Mouse (Mus musculus): ENCODE data around the gene Chn2. TPM values are rescaled to one million over a fixed set of nuclear protein-coding genes. Genes with fewer than 3 reads are reported as not detected.

The Chn2 gene
- polyA plus RNA-seq, 1 experiment, result not detected

DNA sequence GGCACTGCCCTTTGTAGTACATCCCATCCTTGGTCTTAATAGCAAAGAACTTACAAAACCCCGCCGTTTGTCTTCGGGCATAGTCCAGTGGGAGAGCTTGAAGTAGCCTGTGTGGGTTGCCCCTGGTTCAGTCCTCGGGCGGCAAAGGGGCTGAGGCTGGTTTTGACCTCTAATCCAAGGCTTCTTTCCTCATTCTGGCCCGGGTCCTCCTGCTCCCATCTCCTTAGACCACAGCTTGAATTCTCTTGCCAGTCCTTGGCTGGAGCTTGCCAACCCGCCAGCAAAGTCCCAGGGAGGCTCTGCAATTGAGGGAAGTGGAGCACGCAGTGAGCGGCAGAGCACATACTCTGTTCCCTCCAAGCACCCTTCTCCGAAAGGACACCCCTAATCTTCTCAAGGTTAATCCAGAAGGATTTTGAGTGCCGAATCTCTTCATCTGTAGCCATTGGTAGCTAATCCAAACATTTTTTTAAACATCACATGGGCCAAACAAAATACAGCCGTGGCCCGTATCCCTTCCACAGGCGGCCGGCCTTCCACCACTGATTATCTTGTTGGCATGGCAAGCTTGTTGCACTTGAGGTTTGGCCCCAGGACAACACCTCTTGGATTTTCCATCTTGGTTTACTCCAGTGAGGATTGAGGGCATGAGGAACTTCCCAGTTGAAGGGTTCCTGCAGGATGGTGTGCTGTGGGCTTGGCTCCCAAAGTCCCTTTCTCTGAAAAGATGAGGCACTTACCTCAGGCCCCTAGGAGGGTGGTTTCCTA, 41.3 kb downstream of the Chn2 start:
- Histone ChIP-seq H3K36me3 (ENCODE audit: control insufficient read depth) (no peaks in the 10 kb centered on the region), H3K9me3 (ENCODE audit: control insufficient read depth, low read length) (no peaks in the 10 kb centered on the region), H3K4me1 (ENCODE audit: control insufficient read depth) (no peaks in the 10 kb centered on the region), H3K27me3 (ENCODE audit: control insufficient read depth) (no peaks in the 10 kb centered on the region), H3K4me3 (replicated peaks) (no peak overlapping the region)
- no peak for TF ChIP-seq GATA1 (IDR thresholded peaks at IDR 0.05; ENCODE audit: low read length)
- no peak for TF ChIP-seq TAL1 (IDR thresholded peaks at IDR 0.05; ENCODE audit: low read length)

DNA sequence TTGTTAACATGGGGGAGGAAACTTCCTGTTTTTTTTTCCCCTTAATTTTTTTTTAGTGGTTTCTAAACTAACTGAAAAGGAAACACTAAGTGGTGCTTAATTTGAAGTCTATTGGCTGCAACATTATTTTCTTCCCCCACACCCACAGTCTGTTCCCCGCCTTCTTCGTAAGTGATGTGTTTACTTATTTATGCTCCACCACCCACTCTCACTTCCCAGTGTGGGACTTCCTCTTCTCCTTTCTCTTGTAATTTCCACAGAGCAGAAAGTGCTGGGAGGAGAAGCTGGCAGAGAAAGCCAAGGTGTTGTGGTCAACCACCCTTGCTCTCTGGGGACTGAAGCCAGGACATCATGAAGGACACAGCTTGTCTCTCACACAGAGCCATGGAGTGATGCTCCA, 43.2 kb downstream of the Chn2 start:
- H3K27me3 ChIP-seq (ENCODE audit: control insufficient read depth), result no peaks in the 10 kb centered on the region
- no peak overlapping the region for H3K4me3 ChIP-seq (replicated peaks)
- no peak for TF ChIP-seq TAL1 (IDR thresholded peaks at IDR 0.05; ENCODE audit: low read length)
- no peak for TF ChIP-seq GATA1 (IDR thresholded peaks at IDR 0.05; ENCODE audit: low read length)
- no peaks in the 10 kb centered on the region for H3K36me3 ChIP-seq (ENCODE audit: control insufficient read depth)
- no peaks in the 10 kb centered on the region for H3K4me1 ChIP-seq (ENCODE audit: control insufficient read depth)
- no peaks in the 10 kb centered on the region for H3K9me3 ChIP-seq (ENCODE audit: control insufficient read depth, low read length)

DNA sequence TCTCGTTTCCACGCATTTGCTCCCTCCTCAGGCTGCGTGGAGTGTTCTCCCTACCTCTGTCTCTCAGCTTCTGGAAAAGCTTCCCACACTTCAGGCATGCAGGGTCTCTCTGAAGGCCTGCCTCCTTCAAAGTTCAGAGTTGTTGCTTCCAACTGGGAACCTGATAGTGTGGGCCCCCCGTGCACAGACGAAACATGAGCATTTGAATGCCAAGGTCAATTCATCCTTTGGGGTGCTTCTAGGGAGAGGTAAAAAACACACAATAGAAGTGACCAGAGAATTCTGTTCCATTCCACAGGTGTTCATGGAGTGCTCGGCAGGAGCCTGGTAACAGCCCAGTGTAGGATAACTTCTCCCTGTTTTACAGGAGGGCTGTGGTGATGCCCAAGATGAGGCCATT, 44.7 kb downstream of the Chn2 start:
- H3K9me3 ChIP-seq (ENCODE audit: control insufficient read depth, low read length), result no peaks in the 10 kb centered on the region
- H3K4me1 ChIP-seq (ENCODE audit: control insufficient read depth), result no peaks in the 10 kb centered on the region
- H3K36me3 ChIP-seq (ENCODE audit: control insufficient read depth), result no peaks in the 10 kb centered on the region
- H3K4me3 ChIP-seq (replicated peaks), result no peak overlapping the region
- no peaks in the 10 kb centered on the region for H3K27me3 ChIP-seq (ENCODE audit: control insufficient read depth)
- TF ChIP-seq GATA1 (IDR thresholded peaks at IDR 0.05; ENCODE audit: low read length), result no peak
- no peak for TF ChIP-seq TAL1 (IDR thresholded peaks at IDR 0.05; ENCODE audit: low read length)

DNA sequence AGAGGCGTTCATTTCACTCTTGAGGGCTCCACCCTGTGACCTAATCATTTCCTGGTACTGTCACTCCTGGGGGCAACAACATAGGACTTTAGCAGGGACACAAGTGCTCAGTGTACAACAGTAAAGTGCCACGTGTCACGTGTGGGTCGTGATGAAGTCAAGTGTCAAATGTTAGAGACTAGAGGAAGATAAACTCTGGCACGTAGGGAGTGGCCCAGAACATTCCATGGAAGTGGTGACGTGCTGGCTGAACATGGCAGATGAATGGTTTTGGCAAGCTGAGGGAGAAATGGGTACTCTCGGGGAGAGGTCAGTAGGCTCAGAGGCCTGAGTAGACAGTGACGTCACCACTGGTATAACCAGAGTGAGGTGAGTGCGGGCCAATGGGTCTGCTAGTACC, 45.7 kb downstream of the Chn2 start:
- no peaks in the 10 kb centered on the region for H3K9me3 ChIP-seq (ENCODE audit: control insufficient read depth, low read length)
- no peak for TF ChIP-seq TAL1 (IDR thresholded peaks at IDR 0.05; ENCODE audit: low read length)
- TF ChIP-seq GATA1 (IDR thresholded peaks at IDR 0.05; ENCODE audit: low read length), result no peak
- no peaks in the 10 kb centered on the region for H3K4me1 ChIP-seq (ENCODE audit: control insufficient read depth)
- no peak overlapping the region for H3K4me3 ChIP-seq (replicated peaks)
- no peaks in the 10 kb centered on the region for H3K27me3 ChIP-seq (ENCODE audit: control insufficient read depth)
- no peaks in the 10 kb centered on the region for H3K36me3 ChIP-seq (ENCODE audit: control insufficient read depth)

DNA sequence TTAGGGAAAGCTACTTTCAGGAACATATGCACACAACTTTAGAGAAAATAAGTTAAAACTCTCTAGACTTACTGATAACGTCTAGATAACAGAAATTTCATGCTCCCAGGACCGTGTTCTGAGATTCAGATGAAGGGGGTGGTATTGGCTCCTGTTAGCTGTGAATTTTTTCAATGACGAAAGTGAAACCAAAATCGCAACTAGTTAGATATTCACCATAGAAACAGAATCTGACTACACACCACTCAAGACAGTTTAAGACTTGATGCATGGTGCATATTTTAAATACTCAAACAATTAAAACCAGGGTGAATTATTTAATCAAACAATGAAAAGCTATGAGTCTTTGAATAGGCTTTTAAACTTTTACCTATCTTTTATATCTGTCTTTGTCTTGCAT, 48.8 kb downstream of the Chn2 start:
- TF ChIP-seq TAL1 (IDR thresholded peaks at IDR 0.05; ENCODE audit: low read length) (no peak), GATA1 (IDR thresholded peaks at IDR 0.05; ENCODE audit: low read length) (no peak)
- no peaks in the 10 kb centered on the region for H3K4me1 ChIP-seq (ENCODE audit: control insufficient read depth)

DNA sequence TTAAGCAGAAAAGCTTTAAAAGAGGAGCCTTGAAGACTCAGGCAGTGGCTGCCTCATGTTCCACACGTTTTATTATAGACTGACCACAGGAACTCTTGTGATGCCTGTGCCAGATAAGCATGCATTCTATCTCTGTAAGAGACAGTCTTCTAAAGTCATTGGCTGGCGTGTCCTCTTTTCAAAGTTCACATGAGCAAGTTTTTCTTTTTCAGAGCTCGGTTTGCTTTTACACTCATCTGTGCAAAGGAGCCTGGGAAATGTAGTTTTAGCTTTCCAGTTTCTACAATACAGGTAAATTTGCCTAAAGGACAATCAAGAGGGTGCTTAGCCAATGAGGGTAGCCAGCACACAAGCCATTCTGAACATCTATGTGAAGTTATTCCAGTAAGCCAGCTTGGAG, 51.5 kb downstream of the Chn2 start:
- no peaks in the 10 kb centered on the region for H3K4me1 ChIP-seq (ENCODE audit: control insufficient read depth)
- no peak overlapping the region for H3K4me3 ChIP-seq (replicated peaks)
- no peak for TF ChIP-seq GATA1 (IDR thresholded peaks at IDR 0.05; ENCODE audit: low read length)
- no peak for TF ChIP-seq TAL1 (IDR thresholded peaks at IDR 0.05; ENCODE audit: low read length)
- no peaks in the 10 kb centered on the region for H3K9me3 ChIP-seq (ENCODE audit: control insufficient read depth, low read length)
- no peaks in the 10 kb centered on the region for H3K27me3 ChIP-seq (ENCODE audit: control insufficient read depth)
- no peaks in the 10 kb centered on the region for H3K36me3 ChIP-seq (ENCODE audit: control insufficient read depth)

More for the DNA sequence above, 48.8 kb downstream of the Chn2 start:
- Histone ChIP-seq H3K36me3 (ENCODE audit: control insufficient read depth) (no peaks in the 10 kb centered on the region), H3K4me3 (replicated peaks) (no peak overlapping the region), H3K27me3 (ENCODE audit: control insufficient read depth) (no peaks in the 10 kb centered on the region), H3K9me3 (ENCODE audit: control insufficient read depth, low read length) (no peaks in the 10 kb centered on the region)

DNA sequence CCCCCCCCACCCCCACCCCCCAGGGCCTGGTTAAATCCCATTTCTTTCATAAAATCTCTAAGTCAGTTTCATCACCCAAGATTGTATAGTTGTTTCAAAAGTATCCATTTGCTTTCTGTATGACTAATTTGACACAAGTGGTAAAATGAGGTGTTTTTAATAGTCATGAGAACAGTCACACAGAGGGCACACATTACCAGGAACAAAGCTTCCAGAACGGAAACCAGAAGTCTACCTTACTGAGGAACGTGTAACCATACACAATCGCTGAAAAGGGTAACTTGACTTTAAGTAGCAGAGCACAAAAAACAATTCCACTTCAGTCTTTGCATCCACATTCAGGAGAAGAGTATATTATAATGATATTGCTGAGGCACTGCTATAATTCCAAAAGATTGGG, 53.6 kb downstream of the Chn2 start:
- Histone ChIP-seq H3K4me3 (replicated peaks) (no peak overlapping the region), H3K36me3 (ENCODE audit: control insufficient read depth) (no peaks in the 10 kb centered on the region), H3K9me3 (ENCODE audit: control insufficient read depth, low read length) (no peaks in the 10 kb centered on the region), H3K27me3 (ENCODE audit: control insufficient read depth) (no peaks in the 10 kb centered on the region), H3K4me1 (ENCODE audit: control insufficient read depth) (no peaks in the 10 kb centered on the region)
- TF ChIP-seq TAL1 (IDR thresholded peaks at IDR 0.05; ENCODE audit: low read length) (no peak), GATA1 (IDR thresholded peaks at IDR 0.05; ENCODE audit: low read length) (no peak)

DNA sequence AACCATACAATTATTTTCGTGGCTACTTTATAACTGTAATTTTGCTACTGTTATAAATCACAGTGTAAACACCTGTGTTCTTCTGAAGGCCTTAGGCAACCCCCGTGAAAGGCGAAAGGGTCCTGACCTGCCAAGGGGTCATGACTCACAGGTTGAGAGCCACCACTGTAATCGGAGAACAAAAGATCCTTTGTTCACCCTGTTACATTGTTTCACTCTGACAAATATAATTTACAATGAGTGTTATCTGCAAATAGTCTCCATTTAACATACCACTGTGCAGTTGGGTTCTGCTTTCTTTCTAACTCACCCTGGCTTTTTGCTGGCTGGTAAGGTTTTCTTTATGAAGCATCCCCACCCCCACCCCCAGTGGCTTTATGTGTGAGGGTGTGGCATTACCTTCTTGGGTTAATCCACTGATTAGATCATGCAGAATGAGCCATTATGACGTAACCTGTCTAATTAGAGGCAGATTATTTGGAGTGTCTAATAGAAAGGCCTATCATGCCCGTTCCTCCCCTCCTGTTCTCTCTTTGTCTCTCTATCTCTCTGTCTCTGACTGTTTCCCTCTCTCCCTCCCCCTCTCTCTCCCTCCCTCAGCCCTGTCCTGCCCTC, 56.9 kb downstream of the Chn2 start:
- Histone ChIP-seq H3K4me1 (ENCODE audit: control insufficient read depth) (no peaks in the 10 kb centered on the region), H3K4me3 (replicated peaks) (no peak overlapping the region), H3K27me3 (ENCODE audit: control insufficient read depth) (no peaks in the 10 kb centered on the region), H3K36me3 (ENCODE audit: control insufficient read depth) (no peaks in the 10 kb centered on the region), H3K9me3 (ENCODE audit: control insufficient read depth, low read length) (no peaks in the 10 kb centered on the region)
- no peak for TF ChIP-seq TAL1 (IDR thresholded peaks at IDR 0.05; ENCODE audit: low read length)
- TF ChIP-seq GATA1 (IDR thresholded peaks at IDR 0.05; ENCODE audit: low read length), result no peak

DNA sequence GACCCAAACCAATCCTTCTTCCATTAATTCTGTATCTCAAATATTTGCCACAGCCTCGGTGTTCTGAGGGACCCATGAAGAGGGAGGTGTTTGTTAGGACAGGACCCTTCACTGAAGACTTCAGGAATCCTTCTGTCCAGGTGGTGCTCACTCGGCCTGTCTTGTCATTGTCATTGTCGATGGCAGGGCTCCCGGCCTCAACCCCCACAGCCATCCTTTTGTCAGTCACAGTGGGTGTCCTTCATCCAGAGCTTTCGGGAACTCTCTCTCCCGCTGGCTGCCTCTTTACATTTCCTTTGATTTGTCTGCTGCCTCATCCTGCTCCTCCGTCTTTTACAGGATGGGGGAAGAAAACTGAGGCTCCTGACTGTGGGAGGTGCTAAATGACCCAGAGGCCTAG, 57.5 kb downstream of the Chn2 start:
- Histone ChIP-seq H3K27me3 (ENCODE audit: control insufficient read depth) (no peaks in the 10 kb centered on the region), H3K4me3 (replicated peaks) (no peak overlapping the region), H3K9me3 (ENCODE audit: control insufficient read depth, low read length) (no peaks in the 10 kb centered on the region), H3K36me3 (ENCODE audit: control insufficient read depth) (no peaks in the 10 kb centered on the region), H3K4me1 (ENCODE audit: control insufficient read depth) (no peaks in the 10 kb centered on the region)
- TF ChIP-seq GATA1 (IDR thresholded peaks at IDR 0.05; ENCODE audit: low read length), result no peak
- TF ChIP-seq TAL1 (IDR thresholded peaks at IDR 0.05; ENCODE audit: low read length), result no peak

All from erythroblast, embryonic 14.5 days (primary cell).